Mouse (Mus musculus): ENCODE measurements around the gene Krt14.
"Not testable (repeated sequence)": the region's sequence is repeated elsewhere in the genome, so short reads cannot be mapped to it uniquely, and the experiment has no call there.

Krt14 gene

GRCm38 (mm10) chr11:100207498-100207897 lies at the start of gene Krt14:
Gene Krt14 (minus strand): TSS chr11:100207548.
- DNase-seq (ENCODE audit: low read depth): no peak

GRCm38 (mm10) chr11:100255514-100255913 lies 48.2 kb upstream of the Krt14 start:
- no peak for DNase-seq (ENCODE audit: low read depth)

- DNase-seq (ENCODE audit: low read depth): peak; percentile 29
These were observed 47.2 kb upstream of the Krt14 start for GRCm38 (mm10) chr11:100254360-100255090.

- no peak for DNase-seq (ENCODE audit: low read depth)
These were observed 41.6 kb upstream of the Krt14 start, which contains the start of gene Krt16 for GRCm38 (mm10) chr11:100248852-100249465. Gene Krt16 (minus strand): TSS chr11:100248902.

GRCm38 (mm10) chr11:100246471-100246870 lies 39.1 kb upstream of the Krt14 start:
- not testable (repeated sequence) for DNase-seq (ENCODE audit: low read depth)

GRCm38 (mm10) chr11:100240272-100240671 lies 32.9 kb upstream of the Krt14 start:
- not testable (repeated sequence) for DNase-seq (ENCODE audit: low read depth)

GRCm38 (mm10) chr11:100221741-100222140 lies 14.4 kb upstream of the Krt14 start:
- no peak for DNase-seq (ENCODE audit: low read depth)

GRCm38 (mm10) chr11:100219304-100219703 lies 12.0 kb upstream of the Krt14 start:
- no peak for DNase-seq (ENCODE audit: low read depth)

GRCm38 (mm10) chr11:100208542-100208941 lies 1.2 kb upstream of the Krt14 start:
- DNase-seq (ENCODE audit: low read depth): no peak

GRCm38 (mm10) chr11:100203448-100203847 lies 3.9 kb downstream of the Krt14 start:
- peak; percentile 7 for DNase-seq (ENCODE audit: low read depth)

- DNase-seq (ENCODE audit: low read depth): no peak
These were observed 4.4 kb downstream of the Krt14 start for GRCm38 (mm10) chr11:100202906-100203305.

GRCm38 (mm10) chr11:100200104-100200820 lies 7.1 kb downstream of the Krt14 start:
- DNase-seq (ENCODE audit: low read depth): peak; percentile 20

- DNase-seq (ENCODE audit: low read depth): peak; percentile 6
These were observed 8.7 kb downstream of the Krt14 start for GRCm38 (mm10) chr11:100198666-100199065.

GRCm38 (mm10) chr11:100192992-100193391 lies 14.4 kb downstream of the Krt14 start, which contains the start of gene Krt9:
Gene Krt9 (minus strand): TSS chr11:100193246.
- no peak for DNase-seq (ENCODE audit: low read depth)

GRCm38 (mm10) chr11:100191820-100192219 lies 15.5 kb downstream of the Krt14 start:
- DNase-seq (ENCODE audit: low read depth): no peak

- no peak for DNase-seq (ENCODE audit: low read depth)
These were observed 20.6 kb downstream of the Krt14 start for GRCm38 (mm10) chr11:100186736-100187135.

- DNase-seq (ENCODE audit: low read depth): no peak
These were observed 25.6 kb downstream of the Krt14 start for GRCm38 (mm10) chr11:100181725-100182124.

- no peak for DNase-seq (ENCODE audit: low read depth)
These were observed 28.1 kb downstream of the Krt14 start for GRCm38 (mm10) chr11:100179260-100179659.

- DNase-seq (ENCODE audit: low read depth): no peak
These were observed 29.0 kb downstream of the Krt14 start for GRCm38 (mm10) chr11:100178307-100178706.

- DNase-seq (ENCODE audit: low read depth): no peak
These were observed 30.6 kb downstream of the Krt14 start for GRCm38 (mm10) chr11:100176791-100177190.

GRCm38 (mm10) chr11:100168765-100169762 lies 38.3 kb downstream of the Krt14 start:
- peak; percentile 28 for DNase-seq (ENCODE audit: low read depth)
